Mouse (Mus musculus) activated CD4-positive, CD25-positive, alpha-beta regulatory T cell, adult 4 months (primary cell): ENCODE measurements around the gene Ctdnep1. TPM values are rescaled to one million over a fixed set of nuclear protein-coding genes. Genes with fewer than 3 reads are reported as not detected.
"Not testable (repeated sequence)": the region's sequence is repeated elsewhere in the genome, so short reads cannot be mapped to it uniquely, and the experiment has no call there.

Experiments used
- ATAC-seq: one replicate; pipeline ENCODE4 v1.8.0; 2017
- polyA plus RNA-seq, 2 experiments: library from polyadenylated mRNA; unstranded; fragments of 100-300 nt; shearing (Covaris generic); gene quantifications; one replicate each; pipeline ENCODE4 v1.2.1; 2017

The Ctdnep1 gene
- polyA plus RNA-seq, 2 experiments from 2014 or later: 21.4 to 24.8 TPM

GRCm38 (mm10) chr11:70014051-70014450, 33.1 kb downstream of the Ctdnep1 start:
- ATAC-seq: no peak

- peak; percentile 67 for ATAC-seq
Measured at GRCm38 (mm10) chr11:70014880-70015558, 34.1 kb downstream of the Ctdnep1 start, which contains the start of gene Acadvl. TSS of gene Acadvl (minus strand) at chr11:70015411.

GRCm38 (mm10) chr11:70015677-70016076, 34.7 kb downstream of the Ctdnep1 start:
- ATAC-seq: no peak

- ATAC-seq: not testable (repeated sequence)
Measured at GRCm38 (mm10) chr11:70016177-70016576, 35.2 kb downstream of the Ctdnep1 start.

- ATAC-seq: no peak
Measured at GRCm38 (mm10) chr11:70016669-70017068, 35.7 kb downstream of the Ctdnep1 start, which contains the start of gene Dlg4. TSS of gene Dlg4 (plus strand) at chr11:70016942.

- ATAC-seq: no peak
Measured at GRCm38 (mm10) chr11:70017199-70017767, 36.3 kb downstream of the Ctdnep1 start.

GRCm38 (mm10) chr11:70018131-70018990, 37.4 kb downstream of the Ctdnep1 start:
- ATAC-seq: no peak

GRCm38 (mm10) chr11:70019495-70020021, 38.6 kb downstream of the Ctdnep1 start:
- no peak for ATAC-seq

- ATAC-seq: no peak
Measured at GRCm38 (mm10) chr11:70020022-70020631, 39.2 kb downstream of the Ctdnep1 start.

GRCm38 (mm10) chr11:70020731-70021263, 39.8 kb downstream of the Ctdnep1 start:
- peak; percentile 70 for ATAC-seq

- peak; percentile 67 for ATAC-seq
Measured at GRCm38 (mm10) chr11:70021264-70022132, 40.5 kb downstream of the Ctdnep1 start.

GRCm38 (mm10) chr11:70023481-70024150, 42.7 kb downstream of the Ctdnep1 start:
- no peak for ATAC-seq

GRCm38 (mm10) chr11:70024151-70024514, 43.2 kb downstream of the Ctdnep1 start:
- no peak for ATAC-seq

GRCm38 (mm10) chr11:70026689-70027088, 45.7 kb downstream of the Ctdnep1 start:
- ATAC-seq: no peak

GRCm38 (mm10) chr11:70027397-70027796, 46.4 kb downstream of the Ctdnep1 start:
- ATAC-seq: no peak

- no peak for ATAC-seq
Measured at GRCm38 (mm10) chr11:70028401-70029129, 47.6 kb downstream of the Ctdnep1 start.

- peak; percentile 85 for ATAC-seq
Measured at GRCm38 (mm10) chr11:70029130-70029801, 48.3 kb downstream of the Ctdnep1 start.

- peak; percentile 37 for ATAC-seq
Measured at GRCm38 (mm10) chr11:70029829-70030550, 49.0 kb downstream of the Ctdnep1 start.
